ENCODE assay signal across 34 mouse cellular contexts in the genomic region with DNA sequence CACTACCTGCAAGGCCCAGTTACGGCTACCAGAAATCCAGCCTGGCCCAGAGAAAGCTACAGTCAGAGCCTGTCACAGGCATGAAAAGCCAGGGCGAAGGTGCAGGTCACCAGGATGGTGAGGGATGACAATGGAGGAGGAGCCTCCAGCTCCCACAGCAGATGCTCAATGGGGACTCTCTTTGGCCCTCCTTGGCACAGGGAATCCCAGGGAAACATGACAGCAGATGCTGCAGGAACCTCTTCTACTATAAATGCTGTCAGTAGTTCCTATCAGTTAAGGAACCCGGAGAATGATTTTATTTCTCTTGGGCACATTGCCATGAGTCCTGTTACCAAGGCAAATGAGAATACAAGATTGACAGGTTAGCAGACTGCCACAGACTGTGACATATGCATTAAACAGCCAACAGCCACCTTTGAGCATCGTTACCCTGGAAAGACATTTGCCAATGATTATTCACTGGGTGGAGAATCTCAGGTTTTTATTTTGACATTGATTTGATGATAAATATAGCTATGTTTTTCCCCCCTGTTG. TPM values are rescaled to one million over a fixed set of nuclear protein-coding genes. Genes with fewer than 3 reads are reported as not detected.
DNase-seq lines count a peak whose midpoint lies in the region; ATAC-seq and TF ChIP-seq lines count a peak whose summit lies in the region.
"Had no signal": no experiment of that assay in that cellular context is flagged by ENCODE, and none has a peak within 500 bp of the region (broad histone marks: within the 10 kb centered on the region; RNA-seq: fewer than 3 reads in every experiment).

No protein-coding gene starts in this region.

- no peaks in the 10 kb centered on the region for H3K36me3 ChIP-seq in forebrain, embryonic 14.5 days (ENCODE audit: control insufficient read depth, insufficient read depth, low read length)
- H3K36me3 ChIP-seq in forebrain, embryonic 11.5 days (ENCODE audit: control insufficient read depth, insufficient read depth, low read length) = no peaks in the 10 kb centered on the region
- H3K36me3 ChIP-seq in midbrain, postnatal 0 days (ENCODE audit: insufficient read depth, low read length) = no peaks in the 10 kb centered on the region
- no peaks in the 10 kb centered on the region for H3K36me3 ChIP-seq in midbrain, embryonic 16.5 days (ENCODE audit: control insufficient read depth, insufficient read depth, low read length)
- no peaks in the 10 kb centered on the region for H3K36me3 ChIP-seq in forebrain, postnatal 0 days (ENCODE audit: insufficient read depth)
- H3K36me3 ChIP-seq: embryonic facial prominence, embryonic 10.5 days; embryonic facial prominence, embryonic 13.5 days; G1E; heart, embryonic 12.5 days; heart, embryonic 15.5 days; hindbrain, embryonic 10.5 days; hindbrain, embryonic 13.5 days; intestine, embryonic 15.5 days had no signal

- H3K4me1 ChIP-seq in forebrain, embryonic 14.5 days (ENCODE audit: control insufficient read depth, insufficient read depth, low read length) = no peaks in the 10 kb centered on the region
- H3K4me1 ChIP-seq in forebrain, embryonic 11.5 days (replicated peaks; ENCODE audit: control insufficient read depth, insufficient read depth, low read length) = no peaks in the 10 kb centered on the region
- no peaks in the 10 kb centered on the region for H3K4me1 ChIP-seq in midbrain, postnatal 0 days (ENCODE audit: insufficient read depth, low read length)
- no peaks in the 10 kb centered on the region for H3K4me1 ChIP-seq in midbrain, embryonic 16.5 days (ENCODE audit: control insufficient read depth, insufficient read depth, low read length)
- no peaks in the 10 kb centered on the region for H3K4me1 ChIP-seq in forebrain, postnatal 0 days (ENCODE audit: insufficient read depth)
- H3K4me1 ChIP-seq: heart, embryonic 12.5 days; heart, embryonic 15.5 days; hindbrain, embryonic 13.5 days; intestine, embryonic 15.5 days had no signal

- H3K4me3 ChIP-seq in forebrain, embryonic 14.5 days (ENCODE audit: low read depth, low read length) = no peak overlapping the region
- no peak overlapping the region for H3K4me3 ChIP-seq in forebrain, embryonic 11.5 days (ENCODE audit: low read depth, low read length)
- no peak overlapping the region for H3K4me3 ChIP-seq in layer of hippocampus, adult 2 months
- H3K4me3 ChIP-seq in midbrain, postnatal 0 days (ENCODE audit: low read depth, low read length) = no peak overlapping the region
- H3K4me3 ChIP-seq in midbrain, embryonic 16.5 days (ENCODE audit: low read depth, low read length) = no peak overlapping the region
- no peak overlapping the region for H3K4me3 ChIP-seq in forebrain, postnatal 0 days (ENCODE audit: low read depth, low read length)
- H3K4me3 ChIP-seq: embryonic facial prominence, embryonic 10.5 days; embryonic facial prominence, embryonic 13.5 days; erythroblast, embryonic 14.5 days; heart, embryonic 12.5 days; heart, embryonic 15.5 days; hindbrain, embryonic 10.5 days; hindbrain, embryonic 13.5 days; intestine, embryonic 15.5 days had no signal

- peak overlapping the region; percentile 39; the same call in 1 of the 2 replicates for H3K27ac ChIP-seq in forebrain, embryonic 14.5 days (ENCODE audit: low read depth, low read length)
- no peak overlapping the region for H3K27ac ChIP-seq in forebrain, embryonic 11.5 days (ENCODE audit: low read depth, low read length)
- no peak overlapping the region for H3K27ac ChIP-seq in layer of hippocampus, adult 2 months
- no peak overlapping the region for H3K27ac ChIP-seq in midbrain, postnatal 0 days (ENCODE audit: low read depth, low read length)
- no peak overlapping the region for H3K27ac ChIP-seq in midbrain, embryonic 16.5 days (ENCODE audit: low read length)
- H3K27ac ChIP-seq in forebrain, postnatal 0 days (ENCODE audit: low read depth, low read length) = no peak overlapping the region
- H3K27ac ChIP-seq: embryonic facial prominence, embryonic 10.5 days; embryonic facial prominence, embryonic 13.5 days; heart, embryonic 15.5 days; hindbrain, embryonic 10.5 days; hindbrain, embryonic 13.5 days; intestine, embryonic 15.5 days had no signal

- TF ChIP-seq CTCF in layer of hippocampus, adult 2 months (conservative IDR thresholded peaks at IDR 0.05) = no peak
- TF ChIP-seq CTCF in midbrain, postnatal 0 days (IDR thresholded peaks at IDR 0.05) = no peak
- TF ChIP-seq CTCF in forebrain, postnatal 0 days (IDR thresholded peaks at IDR 0.05; ENCODE audit: low read depth) = no peak

- H3K9me3 ChIP-seq in forebrain, embryonic 14.5 days (replicated peaks; ENCODE audit: control insufficient read depth, low read length) = no peaks in the 10 kb centered on the region
- no peaks in the 10 kb centered on the region for H3K9me3 ChIP-seq in forebrain, embryonic 11.5 days (ENCODE audit: control insufficient read depth, low read length)
- H3K9me3 ChIP-seq in midbrain, postnatal 0 days (ENCODE audit: low read length) = no peaks in the 10 kb centered on the region
- H3K9me3 ChIP-seq in midbrain, embryonic 16.5 days (replicated peaks; ENCODE audit: control insufficient read depth, low read length, poor library complexity, severe bottlenecking) = no peaks in the 10 kb centered on the region
- no peaks in the 10 kb centered on the region for H3K9me3 ChIP-seq in forebrain, postnatal 0 days (ENCODE audit: low read length)
- H3K9me3 ChIP-seq: embryonic facial prominence, embryonic 10.5 days; embryonic facial prominence, embryonic 13.5 days; G1E; heart, embryonic 12.5 days; heart, embryonic 15.5 days; hindbrain, embryonic 10.5 days; hindbrain, embryonic 13.5 days; intestine, embryonic 15.5 days had no signal

- peak; percentile 86 for DNase-seq in forebrain, embryonic 14.5 days (ENCODE audit: low spot score)
- DNase-seq in forebrain, embryonic 11.5 days (ENCODE audit: low spot score) = no peak
- DNase-seq in layer of hippocampus, adult 2 months (ENCODE audit: low spot score in 2 of 2) = peak; percentile 19 to 45
- no peak for DNase-seq in layer of hippocampus, adult 9-10 months (ENCODE audit: low spot score)
- DNase-seq in midbrain, postnatal 0 days (ENCODE audit: low spot score) = peak; percentile 10
- DNase-seq in forebrain, postnatal 0 days = peak; percentile 64
- no peak for DNase-seq in yolk sac, embryonic 10.5 days (ENCODE audit: low spot score)
- DNase-seq: adrenal gland, postnatal 10 days; adrenal gland, postnatal 36 days; B cell, adult 2 months; cerebellum, adult 11-12 months; cerebellum, adult 8-10 months; cerebellum, postnatal 10 days; cerebellum, postnatal 36 days; embryo, embryonic 11 days; gastrocnemius, postnatal 10 days; gastrocnemius, postnatal 36 days; heart, postnatal 10 days; heart, postnatal 36 days; kidney, adult 11 months had no signal

- no peak overlapping the region for H3K9ac ChIP-seq in forebrain, embryonic 14.5 days (ENCODE audit: low read length)
- H3K9ac ChIP-seq in forebrain, embryonic 11.5 days (ENCODE audit: low read length) = no peak overlapping the region
- H3K9ac ChIP-seq in midbrain, postnatal 0 days (replicated peaks; ENCODE audit: low read length, poor library complexity, severe bottlenecking) = no peak overlapping the region
- no peak overlapping the region for H3K9ac ChIP-seq in midbrain, embryonic 16.5 days (ENCODE audit: low read depth, low read length)
- H3K9ac ChIP-seq in forebrain, postnatal 0 days = no peak overlapping the region; the same call in 1 of the 2 replicates
- H3K9ac ChIP-seq: embryonic facial prominence, embryonic 13.5 days; heart, embryonic 12.5 days; heart, embryonic 15.5 days; hindbrain, embryonic 13.5 days; intestine, embryonic 15.5 days had no signal

- WGBS in forebrain, embryonic 14.5 days = 60% methylated on average over 4 of the region's 4 CpGs
- 84% methylated on average over 4 of the region's 4 CpGs for WGBS in forebrain, embryonic 11.5 days
- WGBS in midbrain, postnatal 0 days = 72% methylated on average over 4 of the region's 4 CpGs
- WGBS in midbrain, embryonic 16.5 days = 69% methylated on average over 4 of the region's 4 CpGs
- WGBS in forebrain, postnatal 0 days = 47% methylated on average over 4 of the region's 4 CpGs

- no peaks in the 10 kb centered on the region for H3K27me3 ChIP-seq in forebrain, embryonic 14.5 days (replicated peaks; ENCODE audit: control insufficient read depth, insufficient read depth, low read length)
- H3K27me3 ChIP-seq in forebrain, embryonic 11.5 days (ENCODE audit: control insufficient read depth, insufficient read depth, low read length) = no peaks in the 10 kb centered on the region
- H3K27me3 ChIP-seq in midbrain, postnatal 0 days (ENCODE audit: insufficient read depth, low read length) = no peaks in the 10 kb centered on the region
- no peaks in the 10 kb centered on the region for H3K27me3 ChIP-seq in midbrain, embryonic 16.5 days (ENCODE audit: control insufficient read depth, insufficient read depth, low read depth, low read length)
- H3K27me3 ChIP-seq in forebrain, postnatal 0 days (ENCODE audit: insufficient read depth, low read length) = no peaks in the 10 kb centered on the region
- H3K27me3 ChIP-seq: CH12.LX; embryonic facial prominence, embryonic 13.5 days; hindbrain, embryonic 13.5 days; intestine, embryonic 15.5 days had no signal

- H3K4me2 ChIP-seq in forebrain, embryonic 14.5 days (ENCODE audit: low read length) = no peak overlapping the region
- no peak overlapping the region for H3K4me2 ChIP-seq in forebrain, embryonic 11.5 days (ENCODE audit: low read depth, low read length, severe bottlenecking)
- no peak overlapping the region for H3K4me2 ChIP-seq in midbrain, postnatal 0 days (ENCODE audit: low read depth, low read length, poor library complexity, severe bottlenecking)
- no peak overlapping the region for H3K4me2 ChIP-seq in midbrain, embryonic 16.5 days (ENCODE audit: low read length)
- H3K4me2 ChIP-seq in forebrain, postnatal 0 days (ENCODE audit: low read depth) = no peak overlapping the region
- H3K4me2 ChIP-seq: embryonic facial prominence, embryonic 13.5 days; heart, embryonic 12.5 days; heart, embryonic 15.5 days; hindbrain, embryonic 13.5 days; intestine, embryonic 15.5 days had no signal

- peak; percentile 83 for ATAC-seq in forebrain, embryonic 14.5 days
- no peak for ATAC-seq in forebrain, embryonic 11.5 days (replicated peaks; ENCODE audit: low FRiP score)
- no peak for ATAC-seq in midbrain, postnatal 0 days (ENCODE audit: low FRiP score)
- no peak for ATAC-seq in midbrain, embryonic 16.5 days
- peak; percentile 83 for ATAC-seq in forebrain, postnatal 0 days
- ATAC-seq: hindbrain, embryonic 16.5 days; intestine, embryonic 15.5 days; Patski had no signal

RNA-seq across cellular contexts. Expression of a gene that starts 51.0 kb away (rescaled TPM):
- 6.6 and 9.7 TPM in 2 replicates for polyA plus RNA-seq in forebrain, embryonic 14.5 days (2014; fragmentation: Nextera tagmentation; extraction: Ambion mirVana)
- 0.45 and 1.1 TPM in 2 replicates for polyA plus RNA-seq in forebrain, embryonic 11.5 days (2014; fragmentation: Nextera tagmentation; extraction: Ambion mirVana)
- 100 to 1,000 TPM; 141 to 145 TPM for total RNA-seq in layer of hippocampus, adult 2 months (2021)
- total RNA-seq in midbrain, postnatal 0 days (2014; rRNA removed) = 45.7 and 55.4 TPM in 2 replicates
- 17.4 and 20.6 TPM in 2 replicates for polyA plus RNA-seq in midbrain, postnatal 0 days (2015; fragmentation: Nextera tagmentation; extraction: Ambion mirVana)
- 18.4 and 23.9 TPM in 2 replicates for polyA plus RNA-seq in midbrain, embryonic 16.5 days (2015; fragmentation: Nextera tagmentation; extraction: Ambion mirVana)
- 32.1 and 35.8 TPM in 2 replicates for total RNA-seq in forebrain, postnatal 0 days (2014; rRNA removed)
- polyA plus RNA-seq in forebrain, postnatal 0 days (2015; fragmentation: Nextera tagmentation; extraction: Ambion mirVana) = 10.9 and 18.7 TPM in 2 replicates
- total RNA-seq: granulocyte monocyte progenitor cell, adult 5-6 weeks had no signal
- polyA plus RNA-seq: erythroblast, embryonic 14.5 days; G1E had no signal

Comparison
In these comparisons a context has a peak if more than half of its experiments do, and no peak if none do; other contexts are left out.
1. ATAC-seq: peak in forebrain, embryonic 14.5 days (single experiment) and forebrain, postnatal 0 days (single experiment); none in forebrain, embryonic 11.5 days (single experiment), midbrain, postnatal 0 days (single experiment) and midbrain, embryonic 16.5 days (single experiment).
2. DNase-seq: peak in forebrain, embryonic 14.5 days (single experiment), layer of hippocampus, adult 2 months (2 of 2), midbrain, postnatal 0 days (single experiment) and forebrain, postnatal 0 days (single experiment); none in forebrain, embryonic 11.5 days (single experiment), layer of hippocampus, adult 9-10 months (single experiment) and yolk sac, embryonic 10.5 days (single experiment).